Mouse (Mus musculus) heart, postnatal 0 days (tissue): ENCODE measurements around the gene Coro2b.

Source experiments
- CTCF ChIP-seq: IDR thresholded peaks from 2 replicates; pipeline ENCODE4 v1.5.1; 2016; ENCODE audit warnings: antibody characterized with exemption, control low read depth, low read depth
- EP300 ChIP-seq: IDR thresholded peaks from 2 replicates; pipeline ENCODE4 v1.6.1; 2016; ENCODE audit warnings: antibody characterized with exemption, low read depth

DNA sequence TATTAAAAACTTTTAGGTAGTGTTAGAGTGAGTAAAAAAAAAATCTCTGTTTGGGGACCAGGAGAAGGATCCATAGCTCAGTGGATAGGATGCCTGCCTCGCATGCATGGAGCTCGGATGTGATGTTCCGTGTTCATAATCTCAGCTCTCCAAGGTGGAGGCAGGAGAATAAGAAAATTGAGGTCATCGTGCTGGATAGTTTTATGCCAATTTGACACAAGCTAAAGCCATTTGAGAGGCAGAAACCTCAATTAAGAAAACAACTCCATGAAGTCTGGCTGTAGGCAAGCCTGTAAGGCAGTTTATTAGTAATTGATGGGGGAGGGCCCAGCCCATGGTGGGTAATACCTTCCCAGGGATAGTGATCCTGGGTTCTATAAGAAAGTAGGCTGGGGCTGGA lies 23.6 kb upstream of the Coro2b start:
- TF ChIP-seq EP300, result no peak
- TF ChIP-seq CTCF, result no peak
